Mouse (Mus musculus) testis, postnatal 10 days (tissue): ENCODE measurements at regions not wholly inside any gene's neighbourhood (a gene's known extent, or its start where the extent isn't known, plus 50 kb on each side); places are given as distances from the start of the nearest gene placed in this dataset.
"Not testable (repeated sequence)": the region's sequence is repeated elsewhere in the genome, so short reads cannot be mapped to it uniquely, and the experiment has no call there.

ENCODE experiments used
- DNase-seq: peaks from one replicate; pipeline ENCODE4 v3.0.0; 2021; ENCODE audit warnings: low spot score

DNA sequence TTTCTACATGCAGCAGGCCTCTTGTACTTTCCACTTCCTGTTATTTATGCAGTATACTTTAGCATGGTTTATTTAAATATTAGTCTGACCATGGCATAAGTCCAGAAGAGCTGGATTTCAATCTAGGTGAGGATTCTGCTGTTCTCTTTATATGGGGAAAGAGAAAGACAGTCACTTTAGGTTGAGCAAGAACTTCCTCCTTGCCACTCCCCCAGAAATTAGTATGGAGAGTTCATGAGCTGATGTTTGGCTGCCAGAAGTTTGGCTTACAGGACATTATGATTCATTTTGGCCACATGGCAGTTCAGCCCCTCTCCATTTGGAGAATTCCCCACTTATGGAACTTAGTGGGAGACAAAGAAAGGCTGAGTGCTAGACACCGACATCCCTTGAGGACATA lies 130.8 kb downstream of the Arrdc3 start:
- DNase-seq: no peak

GRCm38 (mm10) chr13:81020106-81020747 lies 137.0 kb downstream of the Arrdc3 start:
- DNase-seq: no peak

DNA sequence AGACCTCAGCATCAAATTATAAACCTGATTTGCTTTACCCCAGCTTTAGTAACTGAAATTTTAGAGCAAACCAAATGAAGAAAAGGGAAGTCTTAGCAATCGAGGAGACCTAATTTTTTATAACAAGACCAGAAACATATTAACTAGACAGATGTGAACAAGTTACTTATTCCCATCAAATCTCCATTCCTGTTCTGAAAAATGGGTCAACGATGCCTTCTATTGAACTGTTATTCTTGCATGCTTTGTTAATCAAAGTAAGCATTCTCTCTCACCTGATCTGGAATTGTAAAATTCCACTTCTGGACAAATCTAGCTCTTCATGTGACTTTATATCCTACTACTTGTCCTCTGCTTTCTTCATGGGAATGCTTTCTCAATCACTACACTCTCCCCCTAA lies 137.6 kb downstream of the Arrdc3 start:
- DNase-seq: no peak

GRCm38 (mm10) chr13:81022410-81022809 lies 139.2 kb downstream of the Arrdc3 start:
- DNase-seq: no peak

DNA sequence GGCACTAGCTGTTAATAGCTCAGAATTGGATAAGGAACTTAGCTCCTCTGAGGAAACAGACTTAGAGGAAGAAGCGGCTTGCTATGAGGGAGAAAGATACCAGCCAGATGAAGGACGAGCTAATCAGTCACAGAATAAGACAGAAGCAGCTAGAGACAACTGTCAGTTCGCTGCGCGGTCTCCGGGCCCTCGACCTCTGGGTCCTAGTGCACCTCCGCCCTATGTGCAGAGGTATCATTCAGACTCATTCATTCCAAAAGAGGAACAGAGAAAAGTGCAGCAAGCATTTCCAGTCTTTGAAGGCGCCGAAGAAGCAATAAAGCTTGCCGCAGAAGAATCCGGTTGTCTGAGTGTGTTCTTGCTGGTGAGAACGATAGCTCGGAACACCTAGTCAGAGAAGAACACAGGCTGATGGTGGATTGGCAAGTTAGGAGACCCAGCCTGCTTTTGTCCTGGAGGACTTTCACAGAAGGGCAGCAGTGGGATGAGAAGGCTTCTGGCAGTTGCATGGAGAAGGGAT lies 142.1 kb downstream of the Arrdc3 start:
- DNase-seq: not testable (repeated sequence)

GRCm38 (mm10) chr13:81037316-81037715 lies 154.1 kb downstream of the Arrdc3 start:
- DNase-seq: no peak

DNA sequence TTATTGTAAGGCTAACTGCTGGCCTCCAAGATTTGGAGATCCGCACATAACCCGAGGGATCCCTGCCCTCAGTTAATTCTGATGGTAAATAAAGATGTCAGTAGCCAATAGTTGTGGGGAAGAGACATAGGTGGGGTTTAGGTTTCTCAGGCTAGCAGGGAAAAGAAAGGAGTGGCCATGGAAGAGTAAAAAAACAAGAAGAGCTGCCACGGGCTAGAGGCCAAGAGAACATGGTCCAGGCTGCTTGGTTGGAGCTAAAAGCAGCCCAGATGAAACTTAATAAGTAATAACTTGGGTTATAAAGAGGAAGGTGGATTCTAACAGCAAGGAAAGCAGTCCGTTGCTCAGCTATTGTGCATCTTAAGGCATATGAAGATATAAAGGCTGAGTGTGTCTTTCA lies 155.6 kb downstream of the Arrdc3 start:
- no peak for DNase-seq

DNA sequence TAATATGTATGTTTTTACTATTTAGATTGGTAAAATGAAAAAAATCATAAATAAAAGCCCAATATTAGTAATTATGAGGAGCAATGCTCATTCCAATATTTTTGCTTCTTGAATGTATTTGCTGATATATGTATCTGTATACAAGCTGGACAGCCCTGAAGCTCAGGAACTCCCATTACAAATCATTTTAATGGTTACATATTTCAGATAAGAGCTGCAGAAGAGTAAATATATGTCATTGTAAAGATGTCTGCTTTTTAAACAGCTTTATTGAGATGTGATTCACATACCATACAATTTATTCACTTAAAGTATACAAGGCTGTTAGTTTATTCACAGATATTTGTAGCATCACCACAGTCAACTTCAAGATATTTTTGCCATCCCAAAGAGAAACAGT lies 157.3 kb downstream of the Arrdc3 start:
- DNase-seq: no peak

DNA sequence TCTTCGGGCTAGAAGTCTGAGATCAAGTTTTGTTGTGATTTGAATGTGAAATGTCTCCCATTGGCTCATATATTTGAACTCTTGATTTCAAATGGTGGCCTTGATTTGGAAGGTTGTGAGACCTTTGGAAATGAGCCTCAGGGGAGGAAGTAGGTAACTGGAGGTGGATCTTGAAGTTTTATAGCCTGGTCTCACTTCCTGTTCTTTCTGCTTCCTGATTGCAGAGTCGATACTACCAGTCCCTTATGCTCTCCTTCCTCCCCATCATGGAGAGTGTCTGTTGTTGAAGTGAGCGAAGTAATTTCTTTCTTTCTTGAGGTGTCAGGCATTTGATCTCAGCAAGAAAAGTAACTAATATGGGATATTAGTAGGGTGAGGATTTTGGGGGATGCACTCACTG lies 158.5 kb downstream of the Arrdc3 start:
- no peak for DNase-seq
